Mouse (Mus musculus): ENCODE data around the gene Cdhr4. TPM values are rescaled to one million over a fixed set of nuclear protein-coding genes. Genes with fewer than 3 reads are reported as not detected.

Gene Cdhr4
- polyA plus RNA-seq, 2 experiments = 0.38 to 2.7 TPM

DNA sequence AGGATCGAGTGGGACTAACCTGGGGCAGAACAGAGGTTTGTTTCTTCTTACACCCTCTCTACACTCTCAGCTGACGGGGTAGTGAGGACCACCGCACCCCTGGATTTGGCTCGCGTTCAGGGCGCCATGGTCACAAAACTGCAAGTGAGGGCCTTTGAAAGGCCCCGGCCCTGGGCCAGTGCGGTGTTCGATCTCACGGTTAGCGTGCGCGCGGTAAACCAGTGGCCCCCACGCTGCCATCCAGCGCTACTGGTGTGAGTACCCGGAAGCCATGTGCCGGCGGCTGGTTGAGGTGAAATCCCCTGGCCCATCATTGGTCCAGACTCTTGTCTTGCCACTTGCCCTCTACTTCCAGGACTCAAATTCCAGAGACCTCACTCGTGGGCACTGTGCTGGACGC, 3.2 kb downstream of the Cdhr4 start:
- TF ChIP-seq CTCF (IDR thresholded peaks at IDR 0.05; ENCODE audit: low read depth) (no peak), EP300 (IDR thresholded peaks at IDR 0.05; ENCODE audit: low read depth) (no peak)
- ATAC-seq (ENCODE audit: insufficient read depth) = no peak
- no peak overlapping the region for H3K27ac ChIP-seq
- H3K4me3 ChIP-seq (ENCODE audit: insufficient read depth in 1 of 2, low read depth in 2 of 2, low read length in 2 of 2) = no peak overlapping the region
- H3K9me3 ChIP-seq (ENCODE audit: control insufficient read depth, low read length) = no peaks in the 10 kb centered on the region
- H3K4me2 ChIP-seq (ENCODE audit: low read depth) = no peak overlapping the region
- H3K27me3 ChIP-seq (ENCODE audit: control insufficient read depth, insufficient read depth, low read length) = no peaks in the 10 kb centered on the region
- WGBS (ENCODE audit: insufficient replicate concordance) = 87% methylated on average over 21 of the region's 21 CpGs
- no peaks in the 10 kb centered on the region for H3K36me3 ChIP-seq (replicated peaks; ENCODE audit: control insufficient read depth, insufficient read depth, low read depth)
- H3K9ac ChIP-seq (replicated peaks) = no peak overlapping the region
- no peak for DNase-seq (ENCODE audit: low read depth in 3 of 3, low spot score in 3 of 3)
- no peaks in the 10 kb centered on the region for H3K4me1 ChIP-seq (replicated peaks; ENCODE audit: control insufficient read depth in 2 of 2, insufficient read depth in 2 of 2, low read length in 1 of 2)

DNA sequence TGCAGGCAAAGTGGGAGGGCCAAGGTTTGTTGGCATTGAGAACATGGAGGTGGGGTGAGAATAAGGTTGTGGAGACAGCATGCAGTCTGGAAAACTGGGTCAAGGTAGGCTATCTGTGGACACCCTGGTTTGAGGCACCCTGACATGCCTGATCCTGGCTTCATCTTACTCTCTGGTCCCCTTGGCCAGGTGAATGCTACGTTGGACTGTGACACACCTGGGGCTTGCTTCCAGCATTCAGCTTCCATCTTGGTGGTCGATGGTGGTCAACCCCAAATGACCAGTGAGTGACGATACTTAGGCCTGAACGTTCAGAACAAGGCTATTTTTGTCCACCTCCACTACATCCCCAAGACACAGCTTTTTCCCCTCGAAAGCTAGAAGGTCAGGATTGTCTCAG, 3.8 kb downstream of the Cdhr4 start, which contains the start of gene Gm20662:
Gene Gm20662 (plus strand): TSS at position 301 of the 400 bp plus-strand sequence.
- 69% methylated on average over 5 of the region's 5 CpGs for WGBS (ENCODE audit: insufficient replicate concordance)
- no peak for ATAC-seq (ENCODE audit: insufficient read depth)

DNA sequence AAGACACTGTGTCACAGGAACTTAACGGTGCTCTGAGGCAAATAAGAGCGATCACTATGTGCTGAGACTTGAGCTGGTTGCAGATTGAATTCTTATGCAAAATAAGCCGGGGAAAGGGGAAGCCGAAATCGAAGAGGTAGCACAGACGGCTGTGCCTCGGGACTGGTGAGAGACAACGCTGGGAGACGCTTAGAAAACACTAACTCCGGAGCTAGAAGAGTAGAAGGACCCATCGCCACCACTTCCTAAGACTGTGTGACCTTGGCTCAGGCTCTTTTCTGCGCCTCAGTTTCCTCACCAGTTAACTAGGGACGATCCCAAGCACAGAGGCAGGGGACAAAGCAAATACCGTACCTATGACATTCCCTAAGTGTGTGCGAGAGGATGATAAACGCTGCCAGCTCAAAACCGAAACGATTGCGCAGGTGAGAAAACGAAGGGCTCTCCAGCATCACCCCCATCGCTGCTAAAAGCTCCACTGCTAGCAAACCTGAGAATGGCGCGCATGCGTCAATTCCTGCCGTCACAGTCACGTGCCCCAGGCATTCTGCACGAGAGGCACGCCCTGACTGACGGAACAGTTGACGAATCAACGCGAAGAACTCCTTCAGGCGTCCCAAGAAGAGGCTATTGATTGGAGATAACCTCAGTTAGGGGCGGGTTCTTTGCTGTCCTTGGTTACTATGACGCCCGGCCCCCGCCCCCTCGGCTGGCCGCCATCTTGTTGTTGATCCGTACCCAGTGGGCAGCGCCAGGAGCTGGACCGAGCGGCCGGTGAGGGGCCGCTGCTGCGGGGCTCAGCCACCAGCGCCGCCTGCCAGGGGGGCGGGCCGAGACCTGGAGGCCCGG, 9.8 kb downstream of the Cdhr4 start, which contains the start of gene Ip6k1:
Gene Ip6k1 (plus strand): TSS at position 580 of the 849 bp plus-strand sequence.
- Histone ChIP-seq H3K36me3 (replicated peaks; ENCODE audit: control insufficient read depth, insufficient read depth, low read depth) (peaks cover 8% of the 10 kb centered on the region), H3K4me2 (ENCODE audit: low read depth) (peak within 1 kb of the TSS; percentile 87), H3K9ac (replicated peaks) (peak within 1 kb of the TSS; percentile 99), H3K4me3 (ENCODE audit: insufficient read depth in 1 of 2, low read depth in 2 of 2, low read length in 2 of 2) (peak within 1 kb of the TSS; percentile 92 to 95), H3K9me3 (ENCODE audit: control insufficient read depth, low read length) (no peaks in the 10 kb centered on the region), H3K27ac (peak within 1 kb of the TSS; percentile 89), H3K4me1 (replicated peaks; ENCODE audit: control insufficient read depth in 2 of 2, insufficient read depth in 2 of 2, low read length in 1 of 2) (peaks cover 21% of the 10 kb centered on the region in 2 experiments), H3K27me3 (ENCODE audit: control insufficient read depth, insufficient read depth, low read length) (no peaks in the 10 kb centered on the region)
- TF ChIP-seq CTCF (IDR thresholded peaks at IDR 0.05; ENCODE audit: low read depth) = no peak
- no peak for TF ChIP-seq EP300 (IDR thresholded peaks at IDR 0.05; ENCODE audit: low read depth)
- ATAC-seq (ENCODE audit: insufficient read depth) (peak; percentile 97), DNase-seq (ENCODE audit: low read depth in 3 of 3, low spot score in 3 of 3) (peak; percentile 100)
- under 1% methylated on average over 51 of the region's 51 CpGs for WGBS (ENCODE audit: insufficient replicate concordance)

More for the DNA sequence above, 3.8 kb downstream of the Cdhr4 start, which contains the start of gene Gm20662:
- H3K4me2 ChIP-seq (ENCODE audit: low read depth) = no peak within 1 kb of the TSS
- no peaks in the 10 kb centered on the region for H3K9me3 ChIP-seq (ENCODE audit: control insufficient read depth, low read length)
- no peak within 1 kb of the TSS for H3K27ac ChIP-seq
- no peaks in the 10 kb centered on the region for H3K4me1 ChIP-seq (replicated peaks; ENCODE audit: control insufficient read depth in 2 of 2, insufficient read depth in 2 of 2, low read length in 1 of 2)
- H3K9ac ChIP-seq (replicated peaks) = no peak within 1 kb of the TSS
- no peaks in the 10 kb centered on the region for H3K36me3 ChIP-seq (replicated peaks; ENCODE audit: control insufficient read depth, insufficient read depth, low read depth)
- TF ChIP-seq EP300 (IDR thresholded peaks at IDR 0.05; ENCODE audit: low read depth) (no peak), CTCF (IDR thresholded peaks at IDR 0.05; ENCODE audit: low read depth) (no peak)
- DNase-seq (ENCODE audit: low read depth in 3 of 3, low spot score in 3 of 3) = no peak
- H3K27me3 ChIP-seq (ENCODE audit: control insufficient read depth, insufficient read depth, low read length) = no peaks in the 10 kb centered on the region
- H3K4me3 ChIP-seq (ENCODE audit: insufficient read depth in 1 of 2, low read depth in 2 of 2, low read length in 2 of 2) = no peak within 1 kb of the TSS

DNA sequence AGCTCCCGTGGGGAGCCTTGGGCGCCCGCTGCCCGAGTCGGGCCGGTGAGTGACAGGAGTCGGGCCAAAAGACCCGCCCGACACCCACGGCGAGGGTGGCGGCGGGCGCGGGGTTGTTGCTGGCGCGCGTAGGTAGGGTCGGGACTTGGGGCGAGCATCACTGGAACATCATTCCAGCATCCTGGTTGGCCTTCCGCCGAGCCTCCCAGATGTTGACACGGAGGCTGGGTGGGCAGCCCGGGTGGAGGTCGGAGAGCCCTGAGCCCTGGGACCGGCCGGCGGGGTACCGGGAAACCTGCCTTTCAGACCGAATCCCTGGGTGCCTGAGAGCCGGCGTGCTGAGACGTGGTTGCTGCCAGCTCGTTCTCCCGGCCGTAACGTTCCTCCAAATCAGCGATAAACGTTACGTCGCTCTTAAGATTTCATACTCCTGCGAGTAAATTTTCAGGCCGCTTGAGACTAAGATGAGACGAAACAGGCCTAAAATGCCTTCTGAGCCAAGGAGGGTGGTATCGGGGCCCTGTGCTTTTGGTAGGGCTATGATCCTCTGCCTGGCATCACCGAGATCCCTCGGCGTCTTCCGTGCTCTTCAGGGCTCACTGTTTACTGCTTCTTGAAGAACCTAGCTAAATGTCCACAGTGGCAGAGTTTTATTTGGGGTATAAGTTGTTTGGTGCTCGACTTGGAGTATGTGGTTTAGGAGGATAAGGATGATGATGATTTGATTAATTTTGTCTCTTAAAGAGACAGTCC, 10.7 kb downstream of the Cdhr4 start:
- peaks cover 21% of the 10 kb centered on the region in 2 experiments for H3K4me1 ChIP-seq (replicated peaks; ENCODE audit: control insufficient read depth in 2 of 2, insufficient read depth in 2 of 2, low read length in 1 of 2)
- DNase-seq (ENCODE audit: low read depth in 3 of 3, low spot score in 3 of 3) = no peak

DNA sequence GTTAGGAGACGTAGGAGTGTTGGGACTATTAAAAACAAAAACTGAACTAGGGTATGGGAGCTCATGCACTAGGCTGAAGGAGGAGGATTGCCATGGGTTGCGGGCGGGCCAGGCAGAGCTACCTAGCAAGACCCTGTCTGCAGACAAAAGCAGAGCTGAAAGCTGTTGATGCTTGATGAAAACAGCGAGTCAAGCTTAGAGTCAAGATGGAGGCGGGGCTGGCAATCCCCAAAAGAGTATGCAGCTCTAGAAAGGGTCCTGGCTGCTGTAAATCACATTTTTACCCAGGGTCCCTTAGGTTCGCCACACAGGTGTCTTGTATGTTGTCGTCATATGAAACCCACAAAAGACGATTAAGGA, 11.2 kb downstream of the Cdhr4 start:
- peak overlapping the region; percentile 99 for H3K9ac ChIP-seq (replicated peaks)
- TF ChIP-seq EP300 (IDR thresholded peaks at IDR 0.05; ENCODE audit: low read depth) = no peak
- no peak for TF ChIP-seq CTCF (IDR thresholded peaks at IDR 0.05; ENCODE audit: low read depth)
- DNase-seq (ENCODE audit: low read depth in 3 of 3, low spot score in 3 of 3) = no peak
- H3K4me3 ChIP-seq (ENCODE audit: insufficient read depth in 1 of 2, low read depth in 2 of 2, low read length in 2 of 2) = peak overlapping the region; percentile 92 to 95
- ATAC-seq (ENCODE audit: insufficient read depth) = no peak
- peak overlapping the region; percentile 80 for H3K4me2 ChIP-seq (ENCODE audit: low read depth)
- WGBS (ENCODE audit: insufficient replicate concordance) = 28% methylated on average over 8 of the region's 8 CpGs
- peaks cover 21% of the 10 kb centered on the region in 2 experiments for H3K4me1 ChIP-seq (replicated peaks; ENCODE audit: control insufficient read depth in 2 of 2, insufficient read depth in 2 of 2, low read length in 1 of 2)
- H3K27ac ChIP-seq = peak overlapping the region; percentile 89
- peaks cover 8% of the 10 kb centered on the region for H3K36me3 ChIP-seq (replicated peaks; ENCODE audit: control insufficient read depth, insufficient read depth, low read depth)
- no peaks in the 10 kb centered on the region for H3K9me3 ChIP-seq (ENCODE audit: control insufficient read depth, low read length)
- no peaks in the 10 kb centered on the region for H3K27me3 ChIP-seq (ENCODE audit: control insufficient read depth, insufficient read depth, low read length)

More for the DNA sequence above, 10.7 kb downstream of the Cdhr4 start:
- WGBS (ENCODE audit: insufficient replicate concordance) = under 1% methylated on average over 50 of the region's 50 CpGs
- Histone ChIP-seq H3K4me2 (ENCODE audit: low read depth) (peak overlapping the region; percentile 80), H3K27me3 (ENCODE audit: control insufficient read depth, insufficient read depth, low read length) (no peaks in the 10 kb centered on the region), H3K27ac (peak overlapping the region; percentile 89), H3K36me3 (replicated peaks; ENCODE audit: control insufficient read depth, insufficient read depth, low read depth) (peaks cover 8% of the 10 kb centered on the region), H3K9ac (replicated peaks) (peak overlapping the region; percentile 99), H3K9me3 (ENCODE audit: control insufficient read depth, low read length) (no peaks in the 10 kb centered on the region), H3K4me3 (ENCODE audit: insufficient read depth in 1 of 2, low read depth in 2 of 2, low read length in 2 of 2) (peak overlapping the region; percentile 92 to 95)
- no peak for TF ChIP-seq EP300 (IDR thresholded peaks at IDR 0.05; ENCODE audit: low read depth)
- no peak for TF ChIP-seq CTCF (IDR thresholded peaks at IDR 0.05; ENCODE audit: low read depth)
- ATAC-seq (ENCODE audit: insufficient read depth) = peak; percentile 60

Measured in liver, embryonic 14.5 days (tissue).